Mouse (Mus musculus): ENCODE measurements around the gene Gm20431.

Gm20431 gene

DNA sequence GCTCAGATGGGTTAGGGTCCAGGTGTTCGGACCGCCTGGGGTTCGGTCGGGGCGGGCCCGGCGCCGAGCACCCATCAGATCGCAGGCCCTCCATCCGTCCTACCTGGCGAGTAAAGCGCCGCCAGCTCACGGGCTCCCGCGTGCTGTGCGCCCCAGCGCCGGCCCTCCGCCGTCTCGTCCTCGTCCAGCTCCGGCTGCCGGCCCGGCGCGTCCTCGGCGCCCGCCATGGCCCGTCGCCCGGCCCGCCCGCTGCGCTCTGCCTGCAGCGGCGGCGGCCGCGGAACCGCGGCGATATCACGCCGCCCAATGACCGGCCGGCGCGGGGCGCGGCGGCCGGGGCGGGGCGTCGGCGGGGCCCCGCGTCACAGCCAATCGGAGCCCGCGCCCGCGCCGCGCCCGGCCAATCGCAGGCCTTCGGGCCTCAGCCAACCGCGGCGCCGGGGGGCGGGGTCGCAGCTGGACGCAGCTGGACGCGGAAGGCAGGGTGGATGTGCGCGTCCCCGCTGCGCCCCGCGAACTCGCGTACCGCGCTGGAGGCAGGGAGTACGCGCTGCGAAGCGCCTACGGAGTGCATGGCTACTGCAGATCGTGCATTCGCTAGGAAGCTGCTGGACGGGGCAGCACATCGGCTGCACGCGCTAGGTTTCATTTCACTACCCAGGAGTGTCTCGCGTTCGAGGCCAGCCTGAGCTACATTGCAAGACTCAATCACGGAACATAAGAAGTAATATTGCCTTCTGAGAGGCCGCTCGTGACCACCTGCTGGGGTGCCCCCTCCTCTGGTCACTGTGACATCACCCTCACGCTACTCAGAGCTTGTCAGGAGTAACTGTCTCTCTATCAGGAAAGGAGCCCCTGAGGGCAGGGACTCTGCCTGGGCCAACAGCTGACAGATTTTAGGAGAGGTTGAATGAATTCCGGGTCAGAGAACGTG is at the start of gene Gm20431:
TSS of gene Gm20431 (minus strand) at position 227 of the 934 bp plus-strand sequence.
- peak; percentile 91 for DNase-seq (ENCODE audit: low spot score)

DNA sequence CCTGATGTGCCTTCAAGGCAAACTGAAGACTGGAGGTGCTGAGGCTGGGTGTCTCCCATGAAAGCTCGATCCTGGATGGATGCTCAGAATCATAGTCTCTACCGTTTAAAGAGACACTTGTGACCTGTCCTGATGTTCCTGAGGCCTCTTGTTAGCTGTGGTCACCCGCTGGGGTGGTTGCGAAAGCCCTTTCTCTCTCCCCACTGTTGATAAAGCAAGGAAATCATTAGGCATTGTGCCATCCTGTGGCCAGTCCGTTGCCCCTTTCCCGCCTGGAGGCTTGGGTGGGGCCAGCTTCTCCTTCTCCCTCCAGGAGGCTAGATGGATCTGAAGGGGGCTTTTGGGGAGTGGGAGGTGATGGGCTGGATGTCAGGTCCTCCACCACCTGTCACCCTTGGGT is 49.3 kb upstream of the Gm20431 start:
- DNase-seq (ENCODE audit: low spot score): no peak

DNA sequence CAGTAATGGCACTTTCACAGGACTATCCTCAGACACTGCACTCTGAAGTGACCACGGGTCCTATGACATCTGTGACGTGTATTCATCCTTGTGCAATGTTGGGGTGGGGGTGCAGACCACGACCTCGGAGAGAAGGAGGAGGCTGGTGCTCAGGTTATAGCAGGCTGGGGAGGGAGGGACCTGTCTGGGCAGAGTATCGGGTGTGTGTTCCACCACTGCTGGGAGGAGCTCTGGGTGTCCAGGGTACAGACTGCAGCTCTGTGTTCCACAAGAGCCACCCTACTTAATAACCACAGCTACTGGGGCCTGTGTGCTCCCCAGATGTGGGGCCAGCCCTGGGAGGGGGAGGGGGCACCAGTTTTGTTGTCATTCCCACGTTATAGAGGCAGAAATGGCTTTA is 48.7 kb upstream of the Gm20431 start:
- no peak for DNase-seq (ENCODE audit: low spot score)

DNA sequence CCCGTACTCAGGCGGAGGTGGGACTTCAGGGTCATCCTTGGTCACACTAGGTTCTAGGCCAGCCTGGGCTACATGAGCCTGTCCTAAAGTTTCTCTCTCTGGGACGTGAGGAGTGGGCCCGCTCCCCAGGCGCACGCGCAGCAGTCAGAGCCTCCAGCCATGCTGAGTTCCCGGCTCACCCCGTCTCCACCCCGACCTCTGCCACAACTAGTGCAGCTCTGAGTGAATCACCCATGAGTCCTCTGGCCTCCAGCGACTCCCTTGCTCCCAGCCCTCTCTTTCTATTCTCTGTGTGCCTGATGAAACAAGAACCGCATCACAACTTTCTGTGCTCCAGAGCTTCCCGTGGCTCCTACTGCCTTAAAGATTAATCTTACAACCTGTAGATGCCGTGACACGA is 47.1 kb upstream of the Gm20431 start:
- no peak for DNase-seq (ENCODE audit: low spot score)

DNA sequence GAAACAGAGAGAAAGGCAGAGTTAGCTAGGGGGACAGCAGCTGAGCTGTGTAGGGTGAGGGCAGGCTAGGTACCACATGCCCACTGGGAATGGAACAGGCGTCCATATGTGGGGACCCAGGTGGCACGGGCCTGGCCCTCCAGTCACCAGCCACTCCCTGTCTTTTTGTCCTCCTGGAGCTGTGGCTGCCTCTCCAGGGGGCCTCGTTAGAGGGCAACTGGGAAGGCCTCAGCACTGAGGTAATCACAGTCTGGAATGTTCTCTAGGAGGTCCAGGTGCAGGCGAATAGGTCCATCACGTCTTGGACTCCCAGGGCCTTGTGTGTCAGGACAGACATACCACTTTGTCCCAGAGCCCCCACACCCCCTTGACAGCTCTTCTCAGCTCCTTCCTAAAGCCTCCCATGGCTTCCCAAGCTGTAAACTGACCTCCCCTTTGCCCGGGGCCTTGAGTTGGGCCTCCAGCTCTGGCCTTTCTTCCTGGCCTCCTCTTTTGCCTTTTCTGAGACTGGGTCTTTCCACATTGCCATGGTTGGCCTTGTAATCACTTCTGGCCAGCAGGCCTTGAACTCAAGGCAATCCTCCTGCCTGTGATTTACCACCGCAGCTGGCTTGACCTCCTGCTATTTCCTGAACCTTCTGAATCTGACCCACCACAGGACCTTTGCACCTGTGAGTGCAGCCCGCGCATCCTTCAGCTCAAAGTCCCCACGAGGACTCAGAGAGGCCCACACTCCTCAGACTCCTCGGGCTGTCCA is 45.1 kb upstream of the Gm20431 start:
- DNase-seq (ENCODE audit: low spot score): no peak

DNA sequence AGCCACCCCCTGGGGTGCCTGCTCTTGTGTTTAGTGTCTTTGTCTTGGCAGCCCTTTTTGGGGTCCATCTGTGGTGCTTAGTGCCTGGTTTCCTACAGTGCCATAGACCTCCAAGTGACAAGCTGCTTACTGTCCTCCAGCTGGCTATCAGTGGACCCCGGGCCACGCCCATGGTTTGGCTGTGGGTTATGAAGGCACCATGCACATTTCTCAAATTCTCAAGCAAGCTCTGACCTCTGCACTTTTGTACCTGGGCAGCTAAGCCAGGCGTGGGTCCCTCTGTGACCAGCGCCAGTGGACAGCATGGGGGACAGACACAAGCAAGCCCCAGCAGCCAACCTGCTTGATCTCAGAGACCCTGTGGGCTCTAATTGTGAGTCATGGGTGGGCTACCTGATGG is 43.1 kb upstream of the Gm20431 start:
- no peak for DNase-seq (ENCODE audit: low spot score)

DNA sequence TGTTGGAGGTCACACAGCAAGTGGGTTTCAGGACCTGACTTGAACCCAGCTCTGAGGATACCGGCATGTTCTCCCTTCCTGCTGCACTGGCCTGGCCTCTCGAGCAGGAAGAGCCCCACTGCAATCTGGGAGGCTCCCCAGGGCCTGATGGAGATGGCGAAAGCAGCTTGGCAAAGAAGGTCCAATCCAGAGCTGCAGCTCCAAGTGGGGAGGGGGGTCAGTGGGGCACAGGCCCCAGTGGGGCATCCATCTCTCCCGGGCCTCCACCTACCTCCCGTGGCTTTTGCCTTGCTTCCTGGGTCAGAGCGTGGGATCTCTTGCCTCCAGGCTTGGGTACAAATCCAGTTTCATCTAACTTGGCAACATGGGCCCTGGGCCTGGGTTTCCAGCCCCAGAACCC is 40.8 kb upstream of the Gm20431 start:
- no peak for DNase-seq (ENCODE audit: low spot score)

DNA sequence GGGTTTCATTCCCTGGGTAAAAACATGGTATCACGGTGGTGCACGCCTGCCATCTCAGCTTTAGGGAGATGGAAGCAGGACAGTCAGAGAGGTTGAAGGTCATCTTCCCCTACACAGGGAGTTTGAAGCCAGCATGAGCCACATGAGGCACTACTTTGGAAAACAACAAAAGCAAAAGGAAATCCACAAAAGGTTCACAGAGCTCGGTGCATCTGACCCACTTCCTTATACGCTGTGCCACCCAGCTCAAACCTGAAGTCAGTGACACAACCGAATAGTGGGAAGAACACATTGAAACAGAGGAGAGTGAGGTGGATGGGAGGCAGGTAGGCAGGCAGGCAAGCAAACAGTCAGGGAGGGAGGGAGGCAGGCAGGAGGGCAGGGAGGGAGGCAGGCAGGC is 40.2 kb upstream of the Gm20431 start:
- DNase-seq (ENCODE audit: low spot score): no peak

DNA sequence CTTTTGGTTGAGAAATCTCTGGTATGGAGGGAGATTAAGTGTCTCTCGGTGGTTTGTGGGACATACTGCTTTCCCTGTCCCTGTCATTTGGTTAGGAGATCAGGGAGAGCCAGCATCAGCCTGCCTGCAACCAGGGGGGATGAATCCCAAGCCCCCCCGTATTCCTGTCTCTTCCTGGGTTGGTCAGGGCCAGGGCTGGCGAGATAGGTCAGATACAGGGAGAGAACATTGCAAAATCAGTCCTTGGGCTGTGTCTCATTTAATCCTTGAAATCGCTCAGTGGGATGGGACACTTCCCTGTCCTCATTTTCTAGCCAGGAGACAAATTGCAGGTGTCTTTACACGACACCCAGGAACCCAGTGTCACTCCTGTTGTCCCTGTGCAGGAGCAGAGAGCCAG is 38.7 kb upstream of the Gm20431 start:
- DNase-seq (ENCODE audit: low spot score): no peak

DNA sequence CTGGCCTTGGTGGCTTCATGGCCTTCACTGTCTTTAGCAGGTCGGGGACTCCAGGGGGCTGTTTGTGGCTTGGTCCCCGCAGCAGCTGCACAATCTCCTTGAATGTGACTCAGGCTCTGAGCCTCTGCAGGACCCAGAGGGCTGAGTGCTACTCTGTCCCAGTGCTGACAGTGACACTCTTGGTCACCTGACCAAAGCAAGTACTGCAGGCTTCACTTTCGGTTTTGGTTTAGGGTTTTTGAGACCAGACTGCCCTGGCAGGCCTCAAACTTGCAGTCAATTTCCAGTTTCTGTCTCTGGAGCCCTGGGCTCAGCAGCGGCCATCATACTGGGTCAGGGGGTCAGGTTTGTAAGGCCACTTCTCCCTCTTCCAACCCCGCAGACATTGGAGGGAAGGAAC is 36.6 kb upstream of the Gm20431 start:
- peak; percentile 73 for DNase-seq (ENCODE audit: low spot score)

DNA sequence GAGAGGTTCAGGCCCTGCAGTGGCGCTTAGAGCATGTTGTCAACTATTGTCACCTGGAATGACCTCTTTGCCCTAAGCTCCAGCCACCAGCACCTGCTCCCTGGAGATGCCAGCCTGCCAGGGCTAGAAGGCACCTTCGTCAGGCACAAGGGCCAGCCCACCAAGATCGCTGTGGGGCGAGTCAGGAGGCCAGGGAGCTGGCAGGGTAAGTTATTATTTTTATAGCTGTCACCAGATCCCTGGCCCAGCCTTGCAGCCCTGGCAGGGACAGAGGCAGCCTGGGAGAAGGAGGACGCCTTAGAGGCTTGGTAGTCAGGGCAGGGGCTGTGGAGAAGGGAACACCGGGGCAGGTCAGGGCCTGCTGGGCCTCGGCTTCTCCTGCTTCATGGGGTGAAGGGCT is 34.8 kb upstream of the Gm20431 start:
- DNase-seq (ENCODE audit: low spot score): no peak

DNA sequence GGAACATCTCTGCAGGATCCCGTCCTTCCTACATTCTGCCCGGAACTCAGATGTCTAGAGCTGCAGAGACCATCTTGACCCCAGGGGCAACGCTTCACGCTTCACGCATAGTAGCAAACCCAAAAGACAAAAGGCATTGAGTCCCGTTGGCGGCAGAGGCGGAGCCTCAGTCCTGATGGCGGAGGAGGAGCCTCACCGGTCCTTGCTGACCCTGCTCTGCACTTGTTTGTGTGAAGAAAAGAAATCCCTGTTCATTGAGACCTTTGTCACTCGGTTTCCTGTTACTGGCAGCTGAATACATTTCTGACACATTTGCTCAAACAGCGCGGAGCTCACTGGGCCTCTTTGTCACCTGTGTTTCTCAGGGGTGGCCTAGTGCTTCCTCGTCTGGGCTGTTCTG is 34.2 kb upstream of the Gm20431 start:
- DNase-seq (ENCODE audit: low spot score): no peak

DNA sequence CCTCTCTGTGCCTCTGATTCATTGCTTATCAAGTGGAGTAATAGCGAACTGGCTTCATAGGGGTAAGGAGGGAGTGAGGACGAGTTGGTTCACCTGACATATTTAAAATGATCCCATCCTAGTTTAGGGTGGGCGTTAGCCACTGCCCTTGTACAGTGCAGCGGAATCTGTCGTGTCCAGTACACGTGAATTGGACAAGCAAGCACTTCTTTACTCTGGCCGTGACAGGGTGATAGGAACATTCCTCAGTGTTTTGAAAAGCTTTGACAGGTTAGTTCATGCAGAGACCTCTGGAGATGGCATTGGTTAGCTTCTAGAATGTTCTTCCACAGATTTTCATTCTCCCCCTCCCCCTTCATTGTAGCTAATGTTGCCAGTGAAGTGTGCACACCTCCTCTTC is 33.7 kb upstream of the Gm20431 start:
- no peak for DNase-seq (ENCODE audit: low spot score)

DNA sequence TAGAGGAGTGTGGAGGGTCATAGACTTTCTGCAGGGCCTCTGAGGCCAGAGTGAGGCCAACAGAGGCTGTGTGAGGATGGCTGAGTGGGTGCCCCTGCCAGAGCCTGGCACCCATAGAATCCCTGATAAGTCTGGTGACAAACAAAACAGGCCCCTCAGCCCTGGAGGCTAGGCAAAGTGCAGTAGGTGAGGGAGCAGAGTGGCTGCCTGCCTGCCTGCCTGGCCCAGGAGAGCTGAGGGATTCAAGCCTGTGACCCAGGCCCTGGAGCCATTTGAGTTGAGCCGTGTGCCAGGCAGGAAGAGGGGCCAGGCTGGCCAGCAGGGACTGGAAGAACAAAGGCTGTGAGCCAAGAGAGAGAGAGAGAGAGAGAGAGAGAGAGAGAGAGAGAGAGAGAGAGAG is 32.9 kb upstream of the Gm20431 start:
- DNase-seq (ENCODE audit: low spot score): no peak

DNA sequence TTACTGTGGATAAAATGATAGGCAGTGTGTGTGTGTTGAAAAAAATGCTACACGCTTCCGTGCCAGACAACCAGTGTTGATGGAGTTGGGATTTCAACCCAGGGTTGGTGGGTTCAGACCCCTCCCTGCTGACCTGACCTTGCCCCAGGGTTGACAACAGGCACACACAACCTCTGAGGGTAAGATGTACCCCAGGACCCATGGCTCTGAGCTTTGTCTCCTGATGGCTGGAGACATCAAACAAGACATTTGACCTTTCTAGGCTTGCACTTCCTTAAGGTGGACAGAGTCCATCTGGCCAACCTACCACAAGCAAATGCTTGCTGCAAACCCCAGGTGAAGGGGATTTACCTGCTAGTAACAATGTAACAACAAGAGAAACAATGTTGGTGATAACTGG is 32.2 kb upstream of the Gm20431 start:
- peak; percentile 76 for DNase-seq (ENCODE audit: low spot score)

DNA sequence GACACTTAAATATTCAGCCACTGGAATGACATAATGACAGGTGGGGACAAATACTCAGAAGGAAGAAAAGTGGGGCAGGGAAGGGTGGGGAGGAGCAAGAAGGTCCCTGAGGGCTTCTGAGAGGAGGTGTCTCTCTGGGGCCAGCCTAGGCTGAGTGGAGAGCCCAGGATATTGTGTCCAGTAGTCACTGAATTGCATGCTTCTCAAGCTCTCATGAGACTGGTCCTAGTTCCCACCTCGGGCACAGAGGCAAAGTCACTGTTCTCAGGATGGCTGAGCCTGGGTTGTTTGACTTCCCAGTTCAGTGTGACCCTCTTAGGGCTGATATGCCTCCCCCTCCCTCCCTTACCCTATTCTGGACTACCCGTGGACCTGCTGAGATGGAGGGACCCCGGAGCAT is 31.5 kb upstream of the Gm20431 start:
- no peak for DNase-seq (ENCODE audit: low spot score)

DNA sequence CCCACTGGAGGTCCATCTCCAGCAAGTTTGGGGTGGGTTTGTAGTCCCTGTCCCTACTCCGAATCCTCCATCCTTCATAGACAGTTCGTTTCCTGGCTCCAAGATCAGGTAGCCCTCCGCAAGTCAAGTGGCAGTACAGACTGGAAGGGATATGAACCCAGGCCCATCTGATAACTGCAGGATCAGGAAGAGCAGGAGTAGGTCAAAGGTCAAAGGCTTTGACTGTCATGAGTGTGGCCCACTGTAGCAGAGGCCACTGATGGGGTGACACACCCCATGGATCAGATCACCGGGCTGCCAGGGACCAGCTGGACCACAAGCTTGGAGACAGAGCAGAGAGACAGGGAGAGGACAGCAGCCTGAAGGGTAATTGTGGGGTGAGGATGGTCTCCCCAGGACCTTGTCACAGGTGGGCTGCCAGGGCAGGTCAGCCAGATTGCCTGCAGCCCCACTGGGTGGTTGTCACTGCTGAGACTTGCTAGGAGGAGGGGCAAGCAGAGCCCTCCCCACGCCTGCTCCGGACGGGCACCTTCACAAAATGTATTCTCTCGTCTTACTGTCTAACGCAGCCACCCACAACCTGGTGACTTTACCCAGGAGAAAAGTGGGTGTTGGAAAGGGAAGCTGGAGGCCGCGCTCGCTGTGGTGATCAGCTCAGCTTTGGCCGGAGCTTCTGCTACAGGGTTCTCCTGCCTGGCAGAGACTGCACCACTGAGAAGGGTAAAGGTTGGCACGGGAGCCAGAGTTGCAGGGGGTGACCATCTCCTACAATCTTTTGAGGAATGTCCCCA is 30.8 kb upstream of the Gm20431 start:
- DNase-seq (ENCODE audit: low spot score): no peak

DNA sequence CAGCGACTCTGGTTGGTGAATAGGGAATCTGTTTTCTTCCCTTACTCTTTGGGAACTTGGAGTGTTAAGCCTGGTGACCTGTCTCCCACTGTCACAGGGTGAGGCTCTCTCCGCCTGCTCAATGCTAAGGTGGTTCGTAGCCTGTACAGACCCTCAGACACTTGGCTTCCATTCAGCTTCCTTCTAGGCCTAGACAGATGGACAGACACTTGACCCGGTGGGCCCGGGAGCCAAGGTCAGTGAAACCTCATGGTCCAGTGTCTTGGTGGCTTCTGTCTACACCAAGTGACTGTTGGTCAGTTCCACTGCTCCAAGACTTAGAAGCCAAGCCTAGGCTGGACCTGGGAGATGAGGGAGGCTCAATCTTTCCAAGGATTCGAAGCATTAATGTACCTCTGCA is 30.1 kb upstream of the Gm20431 start:
- no peak for DNase-seq (ENCODE audit: low spot score)

DNA sequence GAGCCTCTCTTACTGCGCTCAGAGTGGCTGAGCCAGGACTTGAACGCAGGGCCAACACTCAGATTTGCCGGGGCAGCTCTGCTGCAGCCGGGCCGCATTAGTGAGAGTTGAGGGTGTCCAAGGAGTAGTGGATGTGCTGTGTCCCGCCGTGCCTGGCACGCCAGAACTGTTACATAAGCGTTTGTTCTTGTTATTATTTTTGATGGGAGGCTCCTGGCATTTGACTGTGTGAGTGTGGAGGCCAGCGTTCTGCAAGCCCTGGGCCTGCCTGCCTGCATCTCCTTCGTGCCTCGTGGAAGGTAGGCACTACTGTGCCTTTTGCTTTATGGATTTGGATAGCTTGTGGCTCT is 29.6 kb upstream of the Gm20431 start:
- DNase-seq (ENCODE audit: low spot score): no peak

DNA sequence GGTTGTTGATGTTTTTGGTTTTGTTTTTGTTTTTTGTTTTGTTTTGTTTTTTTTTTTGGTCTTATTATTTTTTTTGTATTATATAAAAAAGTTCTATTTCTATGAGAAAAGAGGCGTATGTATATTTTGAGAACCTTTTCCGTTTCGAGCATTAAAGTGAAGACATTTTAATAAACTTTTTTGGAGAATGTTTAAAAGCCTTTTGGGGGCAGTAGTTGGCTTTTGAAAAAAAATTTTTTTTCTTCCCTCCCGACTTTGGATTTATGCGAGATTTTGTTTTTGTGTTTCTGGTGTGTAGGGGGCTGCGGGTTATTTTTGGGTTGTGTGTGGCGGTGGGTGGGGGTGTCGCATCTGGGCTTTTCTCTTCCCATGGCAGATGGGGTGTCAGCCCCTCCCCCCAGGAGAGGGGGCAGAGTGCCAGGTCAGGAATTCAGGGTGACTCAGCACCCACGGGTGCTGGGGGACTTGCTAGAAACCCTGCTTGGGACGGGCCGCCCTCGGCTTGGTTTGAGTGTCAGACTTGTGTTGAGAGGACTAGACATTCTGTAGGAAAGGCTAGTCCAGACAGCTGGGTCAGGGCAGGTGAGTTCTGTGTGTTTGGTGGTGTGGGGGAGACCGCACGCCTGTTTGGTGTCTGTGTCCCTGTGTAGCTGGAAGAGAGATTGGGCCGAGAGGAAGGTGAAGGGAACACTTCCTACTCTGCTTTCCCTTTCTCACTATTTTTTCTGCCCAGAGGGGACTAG is 29.1 kb upstream of the Gm20431 start:
- no peak for DNase-seq (ENCODE audit: low spot score)

DNA sequence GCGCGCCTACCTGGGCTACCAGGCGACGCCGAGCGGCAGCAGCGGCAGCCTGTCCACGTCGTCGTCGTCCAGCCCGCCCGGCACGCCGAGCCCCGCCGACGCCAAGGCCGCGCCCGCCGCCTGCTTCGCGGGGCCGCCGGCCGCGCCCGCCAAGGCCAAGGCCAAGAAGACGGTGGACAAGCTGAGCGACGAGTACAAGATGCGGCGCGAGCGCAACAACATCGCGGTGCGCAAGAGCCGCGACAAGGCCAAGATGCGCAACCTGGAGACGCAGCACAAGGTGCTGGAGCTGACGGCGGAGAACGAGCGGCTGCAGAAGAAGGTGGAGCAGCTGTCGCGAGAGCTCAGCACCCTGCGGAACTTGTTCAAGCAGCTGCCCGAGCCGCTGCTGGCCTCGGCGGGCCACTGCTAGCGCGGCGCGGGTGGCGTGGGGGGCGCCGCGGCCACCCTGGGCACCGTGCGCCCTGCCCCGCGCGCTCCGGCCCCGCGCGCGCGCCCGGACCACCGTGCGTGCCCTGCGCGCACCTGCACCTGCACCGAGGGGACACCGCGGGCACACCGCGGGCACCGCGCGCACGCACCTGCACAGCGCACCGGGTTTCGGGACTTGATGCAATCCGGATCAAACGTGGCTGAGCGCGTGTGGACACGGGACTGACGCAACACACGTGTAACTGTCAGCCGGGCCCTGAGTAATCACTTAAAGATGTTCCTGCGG is 28.4 kb upstream of the Gm20431 start, which contains the start of gene Tmem189:
TSS of gene Tmem189 (minus strand) at position 322 of the 718 bp plus-strand sequence.
- peak; percentile 70 for DNase-seq (ENCODE audit: low spot score)

Data from yolk sac, embryonic 10.5 days (tissue).